Mouse (Mus musculus) ES-E14 (cell line): Measurements from ENCODE around the gene Cntrob. TPM values are rescaled to one million over a fixed set of nuclear protein-coding genes. Genes with fewer than 3 reads are reported as not detected.

ENCODE experiments used
- DNase-seq: peaks from one replicate; pipeline ENCODE4 v3.0.0-alpha.2; 2013; ENCODE audit warnings: low read depth, low spot score
- H3K27ac ChIP-seq: 2 replicates; pipeline ENCODE4 v1.5.1; 2012; ENCODE audit warnings: low read depth, mild to moderate bottlenecking, low read length, moderate library complexity, mixed read lengths; ENCODE audit not compliant: poor library complexity, insufficient read depth, severe bottlenecking
- H3K36me3 ChIP-seq: 2 replicates; pipeline ENCODE4 v1.6.1; 2012; ENCODE audit warnings: mild to moderate bottlenecking, low read length, moderate library complexity, mixed read lengths; ENCODE audit not compliant: control insufficient read depth, poor library complexity, insufficient read depth, severe bottlenecking
- H3K4me1 ChIP-seq, 2 experiments: fragments of 150-350 bp in 1 of 2; sonication (generic) in 1 of 2; 2 replicates each; pipeline ENCODE4 v1.6.1; 2012; ENCODE audit warnings: low read length in 2 of 2, mild to moderate bottlenecking in 1 of 2, mixed read lengths in 1 of 2; ENCODE audit not compliant: control insufficient read depth in 2 of 2, insufficient read depth in 2 of 2, poor library complexity in 1 of 2
- H3K4me3 ChIP-seq, 2 experiments: fragments of 150-350 bp in 1 of 2; sonication (generic) in 1 of 2; 2 replicates each; pipeline ENCODE4 v1.5.1; 2012; ENCODE audit warnings: low read length in 2 of 2, low read depth in 1 of 2, mild to moderate bottlenecking in 1 of 2, mixed read lengths in 1 of 2; ENCODE audit not compliant: insufficient read depth in 1 of 2, poor library complexity in 1 of 2, severe bottlenecking in 1 of 2
- H3K9ac ChIP-seq: 2 replicates; pipeline ENCODE4 v1.6.1; 2012; ENCODE audit warnings: low read depth, mild to moderate bottlenecking, low read length, mixed read lengths; ENCODE audit not compliant: poor library complexity, insufficient read depth, severe bottlenecking
- H3K9me3 ChIP-seq: fragments of 150-350 bp; sonication (generic); 2 replicates; pipeline ENCODE4 v1.6.1; 2012; ENCODE audit warnings: low read depth, mild to moderate bottlenecking, low read length; ENCODE audit not compliant: control insufficient read depth, insufficient read depth
- CHD2 ChIP-seq: IDR thresholded peaks from 2 replicates; pipeline ENCODE4 v1.6.1; 2014; ENCODE audit warnings: mild to moderate bottlenecking, low read depth, low read length, inconsistent platforms
- HCFC1 ChIP-seq: IDR thresholded peaks from 2 replicates; pipeline ENCODE4 v1.6.1; 2012; ENCODE audit warnings: low read length, inconsistent platforms, borderline replicate concordance; ENCODE audit not compliant: insufficient read depth
- MAFK ChIP-seq: IDR thresholded peaks from 2 replicates; pipeline ENCODE4 v1.6.1; 2014; ENCODE audit warnings: mild to moderate bottlenecking, low read depth, low read length, inconsistent platforms; ENCODE audit not compliant: insufficient read depth
- ZC3H11A ChIP-seq: IDR thresholded peaks from 2 replicates; pipeline ENCODE4 v1.6.1; 2012; ENCODE audit warnings: low read depth, mild to moderate bottlenecking, inconsistent platforms, low read length, borderline replicate concordance
- ZNF384 ChIP-seq: IDR thresholded peaks from 2 replicates; pipeline ENCODE4 v1.6.1; 2012; ENCODE audit warnings: low read depth, low read length, inconsistent platforms
- in situ Hi-C, 2 experiments: fragments of 600-800 bp; cut with MboI; formaldehyde crosslinking; loops; one replicate each; pipeline ENCODE4 v1.15.1; 2025; ENCODE audit warnings: low sequenced_read_pairs in 2 of 2, inconsistent platforms in 1 of 2; ENCODE audit not compliant: unreplicated experiment in 2 of 2
- total RNA-seq: library from RNA; depleted of rRNA; stranded (reverse); fragments of 300-350 nt; gene quantifications from 2 replicates; pipeline ENCODE4 v1.2.3, GENCODE M21; 2012

Gene Cntrob
- total RNA-seq, 1 experiment: 23.0 TPM

- H3K4me1 ChIP-seq: peaks cover 2 to 18% of the 10 kb centered on the region in 2 experiments; a peak in 3 of 4 replicates
- in situ Hi-C loops: no loop called here
Measured at GRCm38 (mm10) chr11:69327157-69327442, 3.5 kb upstream of the Cntrob start.

GRCm38 (mm10) chr11:69326408-69327156, 3.0 kb upstream of the Cntrob start:
- TF ChIP-seq MAFK: no peak
- no peak for TF ChIP-seq ZC3H11A
- TF ChIP-seq CHD2: no peak
- no peak for TF ChIP-seq ZNF384
- no peak for TF ChIP-seq HCFC1
- Histone ChIP-seq H3K4me3 (peak overlapping the region; percentile 72 to 74), H3K36me3 (no peaks in the 10 kb centered on the region; the same call in 1 of the 2 replicates), H3K9ac (peak overlapping the region; percentile 41), H3K9me3 (no peaks in the 10 kb centered on the region), H3K27ac (no peak overlapping the region), H3K4me1 (peaks cover 2 to 14% of the 10 kb centered on the region in 2 experiments; a peak in 3 of 4 replicates)
- in situ Hi-C loops: no loop called here
- DNase-seq: no peak

More at GRCm38 (mm10) chr11:69327157-69327442, 3.5 kb upstream of the Cntrob start:
- Histone ChIP-seq H3K36me3 (no peaks in the 10 kb centered on the region), H3K9ac (no peak overlapping the region), H3K4me3 (peak overlapping the region; percentile 72 to 74; a peak in 3 of 4 replicates), H3K27ac (no peak overlapping the region), H3K9me3 (no peaks in the 10 kb centered on the region)
- TF ChIP-seq ZC3H11A: no peak
- no peak for TF ChIP-seq ZNF384
- TF ChIP-seq MAFK: no peak
- TF ChIP-seq HCFC1: no peak
- no peak for TF ChIP-seq CHD2
- no peak for DNase-seq

- peak within 1 kb of the TSS; percentile 41 for H3K9ac ChIP-seq
- no peak within 1 kb of the TSS for H3K27ac ChIP-seq
Measured at GRCm38 (mm10) chr11:69325628-69326407, 2.2 kb upstream of the Cntrob start, which contains the start of gene Kcnab3. TSS of gene Kcnab3 (plus strand) at chr11:69326258.

GRCm38 (mm10) chr11:69324749-69325148, 1.2 kb upstream of the Cntrob start:
- H3K9ac ChIP-seq: peak overlapping the region; percentile 72; the same call in 1 of the 2 replicates
- H3K27ac ChIP-seq: no peak overlapping the region
- no peaks in the 10 kb centered on the region for H3K9me3 ChIP-seq
- H3K36me3 ChIP-seq: peaks cover under 1% of the 10 kb centered on the region; the same call in 1 of the 2 replicates
- no peak for DNase-seq
- no peak for TF ChIP-seq MAFK
- TF ChIP-seq ZNF384: no peak
- no peak for TF ChIP-seq ZC3H11A
- no peak for TF ChIP-seq HCFC1
- in situ Hi-C loops: no loop called here
- peaks cover 0 to 10% of the 10 kb centered on the region in 2 experiments; a peak in 2 of 4 replicates for H3K4me1 ChIP-seq
- H3K4me3 ChIP-seq: peak overlapping the region in 1 of 2 experiments; percentile 87; a peak in 2 of 4 replicates

More at GRCm38 (mm10) chr11:69325628-69326407, 2.2 kb upstream of the Cntrob start, which contains the start of gene Kcnab3:
- no peak for TF ChIP-seq ZNF384
- no peak; the same call in 1 of the 2 replicates for TF ChIP-seq HCFC1
- TF ChIP-seq CHD2: no peak
- TF ChIP-seq MAFK: no peak
- TF ChIP-seq ZC3H11A: no peak
- DNase-seq: peak; percentile 85
- peaks cover 0 to 10% of the 10 kb centered on the region in 2 experiments; a peak in 2 of 4 replicates for H3K4me1 ChIP-seq
- no peaks in the 10 kb centered on the region for H3K9me3 ChIP-seq
- in situ Hi-C loops: no loop called here
- peak within 1 kb of the TSS; percentile 72 to 74 for H3K4me3 ChIP-seq
- no peaks in the 10 kb centered on the region; the same call in 1 of the 2 replicates for H3K36me3 ChIP-seq
